In the genomic region with DNA sequence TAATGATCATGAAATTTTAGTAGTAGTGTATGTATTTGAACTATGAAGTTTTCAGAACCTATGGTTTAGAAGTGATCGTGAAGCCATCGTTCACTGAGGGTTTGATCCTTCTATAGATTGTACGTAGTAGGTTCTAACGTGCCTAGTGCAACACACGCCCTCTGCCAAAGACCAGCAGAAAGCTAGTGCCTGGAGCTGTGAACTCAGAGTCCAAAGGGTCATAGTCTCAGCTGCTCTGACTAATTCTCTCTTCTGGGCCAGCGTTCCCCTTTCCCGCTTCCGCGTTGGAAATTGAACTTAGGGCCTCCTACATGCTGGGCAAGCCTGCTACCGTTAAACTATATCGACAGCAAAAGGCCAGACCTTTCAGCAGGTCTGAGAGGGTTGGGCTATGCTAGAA, we compare ENCODE assay signal across 8 mouse cellular contexts. TPM values are rescaled to one million over a fixed set of nuclear protein-coding genes. Genes with fewer than 3 reads are reported as not detected.
A peak's percentile ranks its signal among the peaks of the same experiment; 100 is the strongest.
DNase-seq lines count a peak whose midpoint lies in the region; ATAC-seq lines count a peak whose summit lies in the region.

No protein-coding gene starts in this region.

- WGBS in limb, embryonic 10.5 days = 6% methylated on average over 11 of the region's 11 CpGs
- WGBS in neural tube, embryonic 12.5 days = 9% methylated on average over 11 of the region's 11 CpGs

- H3K4me1 ChIP-seq in limb, embryonic 10.5 days = peaks cover 19% of the 10 kb centered on the region
- peaks cover 15% of the 10 kb centered on the region for H3K4me1 ChIP-seq in neural tube, embryonic 12.5 days

- DNase-seq in gastrocnemius, adult 18-20 months (ENCODE audit: low spot score) = peak; percentile 16
- DNase-seq in gastrocnemius, postnatal 14 days = no peak
- DNase-seq in heart, postnatal 10 days = peak; percentile 23 to 34
- DNase-seq in limb, embryonic 10.5 days (ENCODE audit: low spot score) = peak; percentile 38
- no peak for DNase-seq in cerebellum, postnatal 25 days
- no peak for DNase-seq in Muller cell, postnatal 12 days (ENCODE audit: inconsistent ontology term)
- no peak for DNase-seq in frontal cortex, postnatal 10 days (ENCODE audit: low spot score in 2 of 2)

- H3K4me3 ChIP-seq in limb, embryonic 10.5 days = peak overlapping the region; percentile 94
- no peak overlapping the region for H3K4me3 ChIP-seq in neural tube, embryonic 12.5 days

- peak overlapping the region; percentile 82 for H3K4me2 ChIP-seq in neural tube, embryonic 12.5 days (replicated peaks)

- H3K27me3 ChIP-seq in limb, embryonic 10.5 days (ENCODE audit: low read depth, poor library complexity, severe bottlenecking) = 0 out of 2 replicates have a peak, but pooled peaks cover 9% of the 10 kb centered on the region
- H3K27me3 ChIP-seq in neural tube, embryonic 12.5 days (replicated peaks) = no peaks in the 10 kb centered on the region

- no peak overlapping the region for H3K9ac ChIP-seq in neural tube, embryonic 12.5 days

- no peak overlapping the region for H3K27ac ChIP-seq in limb, embryonic 10.5 days
- H3K27ac ChIP-seq in neural tube, embryonic 12.5 days = no peak overlapping the region

- ATAC-seq in neural tube, embryonic 12.5 days (ENCODE audit: low FRiP score, low read depth) = no peak

- intact Hi-C loops in gastrocnemius, postnatal 14 days (cut with DNase I; ENCODE audit: low total_unique reads) = no loop called here
- intact Hi-C loops in heart, postnatal 10 days (cut with DNase I) = loop anchor here (2.0 kb wide), 1 partner anchor 13 kb away; no protein-coding TSS in a partner anchor

- no peaks in the 10 kb centered on the region for H3K36me3 ChIP-seq in limb, embryonic 10.5 days
- no peaks in the 10 kb centered on the region for H3K36me3 ChIP-seq in neural tube, embryonic 12.5 days

- no peaks in the 10 kb centered on the region for H3K9me3 ChIP-seq in limb, embryonic 10.5 days (replicated peaks)
- H3K9me3 ChIP-seq in neural tube, embryonic 12.5 days = no peaks in the 10 kb centered on the region

RNA-seq across cellular contexts. Expression of gene Sbf2, which starts 1.1 kb away (rescaled TPM):
- 1 to 10 TPM; 9.1 to 9.3 TPM for total RNA-seq in gastrocnemius, adult 18-20 months (2021)
- 10 to 100 TPM; 19.4 to 21.5 TPM for total RNA-seq in gastrocnemius, postnatal 14 days (2021)
- total RNA-seq in heart, postnatal 10 days (2021) = 10 to 100 TPM; 58.8 to 64.6 TPM
- 26.8 and 28.7 TPM in 2 replicates for polyA plus RNA-seq in limb, embryonic 10.5 days (2016; fragmentation: Nextera tagmentation; extraction: Ambion mirVana)
- polyA plus RNA-seq in neural tube, embryonic 12.5 days (2016; fragmentation: Nextera tagmentation; extraction: Ambion mirVana) = 51.7 and 53.2 TPM in 2 replicates

RNA-seq across cellular contexts. Expression of gene Adm, which starts 11.7 kb away (rescaled TPM):
- total RNA-seq in gastrocnemius, adult 18-20 months (2021) = 1 to 10 TPM; 2.9 to 4.0 TPM
- total RNA-seq in gastrocnemius, postnatal 14 days (2021) = 1 to 10 TPM; 5.6 to 6.1 TPM
- total RNA-seq in heart, postnatal 10 days (2021) = 10 to 100 TPM; 13.8 to 15.7 TPM
- 1.3 and 1.6 TPM in 2 replicates for polyA plus RNA-seq in limb, embryonic 10.5 days (2016; fragmentation: Nextera tagmentation; extraction: Ambion mirVana)
- 4.0 and 4.3 TPM in 2 replicates for polyA plus RNA-seq in neural tube, embryonic 12.5 days (2016; fragmentation: Nextera tagmentation; extraction: Ambion mirVana)

Comparison
In these comparisons a context has a peak if more than half of its experiments do, and no peak if none do; other contexts are left out.
1. DNase-seq: peak in gastrocnemius, adult 18-20 months (single experiment), heart, postnatal 10 days (2 of 2) and limb, embryonic 10.5 days (single experiment); none in gastrocnemius, postnatal 14 days (single experiment), cerebellum, postnatal 25 days (0 of 2), Muller cell, postnatal 12 days (single experiment) and frontal cortex, postnatal 10 days (0 of 2).